Mouse (Mus musculus): ENCODE data around the gene Arhgap9.

GRCm38 (mm10) chr10:127349810-127350209, 28.0 kb downstream of the Arhgap9 start:
- TF ChIP-seq CTCF (IDR thresholded peaks at IDR 0.05; ENCODE audit: insufficient read depth, low read length) = no peak
- no peak for TF ChIP-seq POLR2A (IDR thresholded peaks at IDR 0.05; ENCODE audit: borderline replicate concordance, extremely low read depth, low read depth, low read length)

Data from lung, adult 2 months (tissue).